In the genomic region with DNA sequence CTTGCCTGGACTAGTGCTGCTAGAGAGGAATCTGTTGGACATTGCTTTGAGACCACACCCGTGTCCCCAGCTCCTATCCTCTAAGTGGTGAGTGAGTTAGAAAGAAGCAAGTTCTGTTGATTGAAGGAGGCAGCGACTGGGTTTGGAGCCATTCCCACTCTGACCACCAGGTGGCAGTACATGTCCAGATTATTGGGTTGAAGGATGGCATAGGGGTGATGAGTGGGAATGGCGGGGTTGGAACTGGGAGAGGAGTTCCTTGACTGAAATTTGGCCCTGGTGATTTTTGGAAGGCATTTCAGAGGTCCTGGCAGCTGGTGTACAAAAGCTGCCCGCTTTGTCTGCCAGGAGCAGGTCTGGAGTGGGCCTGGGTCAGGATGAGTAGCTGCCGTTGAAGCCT, we compare ENCODE assay signal across 8 mouse cellular contexts. TPM values are rescaled to one million over a fixed set of nuclear protein-coding genes. Genes with fewer than 3 reads are reported as not detected.
DNase-seq lines count a peak whose midpoint lies in the region; ATAC-seq and TF ChIP-seq lines count a peak whose summit lies in the region.

No protein-coding gene starts in this region.

- no peaks in the 10 kb centered on the region for H3K36me3 ChIP-seq in ES-Bruce4 (ENCODE audit: control insufficient read depth, insufficient read depth, low read length, poor library complexity, severe bottlenecking)

- H3K27me3 ChIP-seq in ES-Bruce4 (ENCODE audit: control insufficient read depth, insufficient read depth, low read length, poor library complexity, severe bottlenecking): no peaks in the 10 kb centered on the region

- TF ChIP-seq CTCF in ES-Bruce4 (IDR thresholded peaks at IDR 0.05; ENCODE audit: low read depth, low read length): peak; percentile 89

- no peak overlapping the region for H3K27ac ChIP-seq in ES-Bruce4 (ENCODE audit: insufficient read depth, low read length)

- H3K9me3 ChIP-seq in ES-Bruce4 (replicated peaks; ENCODE audit: control insufficient read depth, insufficient read depth, low read length, poor library complexity, severe bottlenecking): no peaks in the 10 kb centered on the region

- no peak for TF ChIP-seq POLR2A in ES-Bruce4 (IDR thresholded peaks at IDR 0.05; ENCODE audit: insufficient read depth, low read length)

- no peak overlapping the region for H3K4me3 ChIP-seq in ES-Bruce4 (ENCODE audit: low read depth, low read length)

- DNase-seq in adrenal gland, adult 2 months: peak; percentile 68
- peak; percentile 88 for DNase-seq in embryo, embryonic 10 days (ENCODE audit: low spot score)
- peak; percentile 43 for DNase-seq in gastrocnemius, postnatal 25 days
- DNase-seq in layer of hippocampus, postnatal 14 days (ENCODE audit: low spot score in 2 of 2): peak; percentile 81 to 85
- peak; percentile 83 to 91 for DNase-seq in right cerebral cortex, adult 2 months (ENCODE audit: low spot score in 2 of 2)
- peak; percentile 75 for DNase-seq in urinary bladder, postnatal 14 days (ENCODE audit: low spot score)

- no peak overlapping the region for H3K9ac ChIP-seq in ES-Bruce4 (ENCODE audit: low read depth, poor library complexity, severe bottlenecking)

- no peak for TF ChIP-seq EP300 in ES-Bruce4 (IDR thresholded peaks at IDR 0.05; ENCODE audit: insufficient read depth, low read depth, low read length)

- no peaks in the 10 kb centered on the region for H3K4me1 ChIP-seq in ES-Bruce4 (ENCODE audit: control insufficient read depth, insufficient read depth, low read length)

- peak; percentile 69 for ATAC-seq in megakaryocyte, adult 5-6 weeks (ENCODE audit: poor library complexity, severe bottlenecking)

RNA-seq across cellular contexts. Expression of a gene that starts 17.2 kb away (rescaled TPM):
- polyA plus RNA-seq in ES-Bruce4 (2011; ENCODE audit: insufficient read depth, insufficient read length, low read depth, missing spikeins): 0.30 and 0.43 TPM in 2 replicates
- total RNA-seq in adrenal gland, adult 2 months (2021): 1 to 10 TPM in 1 of 2 experiments, under 1 TPM in 1; 0.69 to 1.9 TPM
- 1.3 and 1.4 TPM in 2 replicates for polyA plus RNA-seq in adrenal gland, adult 2 months (2012; rRNA removed)
- total RNA-seq in gastrocnemius, postnatal 25 days (2021): 10 to 100 TPM; 34.1 to 44.0 TPM
- total RNA-seq in layer of hippocampus, postnatal 14 days (2021): 1 to 10 TPM; 2.6 to 2.9 TPM
- not detected in 2 replicates for total RNA-seq in megakaryocyte, adult 5-6 weeks (2015)
- total RNA-seq in megakaryocyte, adult 5-6 weeks (2017): not detected in 2 replicates

RNA-seq across cellular contexts. Expression of a gene that starts 19.5 kb away (rescaled TPM):
- 8.1 and 11.0 TPM in 2 replicates for polyA plus RNA-seq in ES-Bruce4 (2011; ENCODE audit: insufficient read depth, insufficient read length, low read depth, missing spikeins)
- total RNA-seq in adrenal gland, adult 2 months (2021): 10 to 100 TPM; 17.5 to 17.7 TPM
- polyA plus RNA-seq in adrenal gland, adult 2 months (2012; rRNA removed): 23.5 and 25.5 TPM in 2 replicates
- 10 to 100 TPM; 12.8 to 15.7 TPM for total RNA-seq in gastrocnemius, postnatal 25 days (2021)
- total RNA-seq in layer of hippocampus, postnatal 14 days (2021): 10 to 100 TPM; 16.1 to 18.5 TPM
- total RNA-seq in megakaryocyte, adult 5-6 weeks (2015): 4.1 and 6.4 TPM in 2 replicates
- 5.0 and 8.0 TPM in 2 replicates for total RNA-seq in megakaryocyte, adult 5-6 weeks (2017)

RNA-seq across cellular contexts. Expression of a gene that starts 41.8 kb away (rescaled TPM):
- 3.2 and 3.9 TPM in 2 replicates for polyA plus RNA-seq in ES-Bruce4 (2011; ENCODE audit: insufficient read depth, insufficient read length, low read depth, missing spikeins)
- total RNA-seq in adrenal gland, adult 2 months (2021): 1 to 10 TPM; 6.9 to 7.1 TPM
- polyA plus RNA-seq in adrenal gland, adult 2 months (2012; rRNA removed): 12.1 and 14.7 TPM in 2 replicates
- total RNA-seq in gastrocnemius, postnatal 25 days (2021): under 1 TPM; 0.83 to 0.84 TPM
- 10 to 100 TPM; 19.5 to 24.2 TPM for total RNA-seq in layer of hippocampus, postnatal 14 days (2021)
- total RNA-seq in megakaryocyte, adult 5-6 weeks (2015): 0.04 and 0.11 TPM in 2 replicates
- total RNA-seq in megakaryocyte, adult 5-6 weeks (2017): 0.07 and 0.12 TPM in 2 replicates

Comparison
In these comparisons a context has a peak if more than half of its experiments do, and no peak if none do; other contexts are left out.
1. RNA of a gene that starts 17.2 kb away (total RNA-seq): 34.1 to 44.0 TPM in gastrocnemius, postnatal 25 days; 2.6 to 2.9 TPM in layer of hippocampus, postnatal 14 days, 0.69 to 1.9 TPM in adrenal gland, adult 2 months and not detected in megakaryocyte, adult 5-6 weeks; every median in the first group is over 4 times any median in the second.
2. RNA of a gene that starts 41.8 kb away (total RNA-seq): 19.5 to 24.2 TPM in layer of hippocampus, postnatal 14 days and 6.9 to 7.1 TPM in adrenal gland, adult 2 months; 0.83 to 0.84 TPM in gastrocnemius, postnatal 25 days and 0.04 to 0.12 TPM in megakaryocyte, adult 5-6 weeks; every median in the first group is over 4 times any median in the second.
3. Peak in every context shown above with its lines, with median percentiles within 50 percentile points of each other: DNase-seq.